Mouse (Mus musculus) heart, adult 2 months (tissue): Measurements from ENCODE around the gene Olfr455.

ENCODE experiments used
- CTCF ChIP-seq: fragments of 200-600 bp; IDR thresholded peaks from 2 replicates; pipeline ENCODE4 v1.8.1; 2022; ENCODE audit warnings: antibody characterized with exemption, mild to moderate bottlenecking, moderate library complexity
- EP300 ChIP-seq: fragments of 200-500 bp; IDR thresholded peaks from 2 replicates; pipeline ENCODE4 v1.6.1; 2011; ENCODE audit warnings: low read depth, low read length, control low read depth; ENCODE audit not compliant: insufficient read depth

GRCm38 (mm10) chr6:42547461-42547860, at the start of gene Olfr455:
- no peak for TF ChIP-seq CTCF
- TF ChIP-seq EP300, result no peak
